Mouse (Mus musculus) heart, adult 18-20 months (tissue): Measurements from ENCODE around the gene Pds5a. TPM values are rescaled to one million over a fixed set of nuclear protein-coding genes. Genes with fewer than 3 reads are reported as not detected.
A peak's percentile ranks its signal among the peaks of the same experiment; 100 is the strongest.
"Not testable (repeated sequence)": the region's sequence is repeated elsewhere in the genome, so short reads cannot be mapped to it uniquely, and the experiment has no call there.

Experiments
- DNase-seq, 2 experiments: peaks; one replicate each; pipeline ENCODE4 v3.0.0; 2021 to 2022; ENCODE audit warnings: mixed read lengths in 1 of 2
- long read RNA-seq, 2 experiments: library from polyadenylated mRNA; stranded (forward); transcript quantifications; one replicate each; pipeline ENCODE4 v2.0.0; 2021
- total RNA-seq, 2 experiments: library from RNA; stranded (reverse); gene quantifications; 2 replicates each; pipeline ENCODE4 v1.2.3; 2021

The Pds5a gene
- total RNA-seq = 10 to 100 TPM; 56.6 to 56.7 TPM
- long read RNA-seq, experiment 1, full-length matches to known transcripts = 8 of 13 reads
- long read RNA-seq, experiment 1, partial matches to known transcripts = 2 of 13 reads
- long read RNA-seq, experiment 1, other reads (novel, unspliced or antisense) = 3 of 13 reads
- long read RNA-seq, experiment 2, full-length matches to known transcripts = 9 of 9 reads
- long read RNA-seq, experiment 2, partial matches to known transcripts = 0 of 9 reads
- long read RNA-seq, experiment 2, other reads (novel, unspliced or antisense) = 0 of 9 reads

DNA sequence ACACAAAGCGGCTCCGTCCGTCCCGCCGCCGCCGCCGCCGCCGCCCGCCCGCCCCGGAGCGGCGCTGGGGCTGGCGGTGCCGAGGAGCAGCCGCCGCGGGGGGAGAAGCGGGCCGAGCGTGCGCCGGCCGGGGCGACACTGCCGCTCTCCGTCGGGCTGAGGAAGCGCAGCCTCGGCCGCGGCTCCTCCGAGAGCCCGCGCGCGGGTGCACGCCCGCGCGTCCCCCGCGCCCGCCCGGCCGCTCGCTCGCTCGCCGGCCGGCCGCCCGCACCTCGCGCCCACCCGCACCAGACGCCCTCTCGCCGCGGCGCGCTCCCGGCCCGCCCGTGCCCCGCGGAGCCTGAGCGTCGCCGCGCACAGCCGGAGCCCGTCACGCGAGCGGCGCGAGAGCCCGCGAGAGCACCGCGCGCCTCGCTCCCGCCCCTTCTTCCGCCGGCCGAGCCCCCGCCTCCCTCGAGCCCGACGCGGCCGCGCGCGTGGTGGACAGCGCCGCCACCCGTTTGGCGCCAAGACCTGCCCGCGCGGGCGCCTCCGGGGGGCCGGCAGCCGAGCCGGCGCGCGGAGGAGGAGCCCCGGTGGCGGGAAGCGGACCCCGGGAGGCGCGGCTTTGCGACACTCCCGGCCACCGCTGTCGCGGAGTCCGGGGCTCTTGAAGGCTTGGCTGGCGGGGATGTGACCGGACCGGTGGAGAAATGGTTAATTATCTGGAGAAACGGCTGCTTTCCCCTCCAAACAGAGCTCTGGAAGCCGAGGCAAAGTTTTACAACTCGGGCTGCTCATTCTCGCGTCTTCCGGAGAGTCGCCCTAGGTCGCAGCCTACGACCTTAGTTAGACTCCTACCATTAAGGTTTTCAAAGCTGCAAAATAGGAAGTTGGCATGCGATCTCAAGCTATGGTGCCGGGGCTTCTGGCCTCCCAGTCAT lies at the start of gene Pds5a:
Gene Pds5a (minus strand): TSS at position 438 of the 923 bp plus-strand sequence.
- DNase-seq = peak; percentile 87 to 92

DNA sequence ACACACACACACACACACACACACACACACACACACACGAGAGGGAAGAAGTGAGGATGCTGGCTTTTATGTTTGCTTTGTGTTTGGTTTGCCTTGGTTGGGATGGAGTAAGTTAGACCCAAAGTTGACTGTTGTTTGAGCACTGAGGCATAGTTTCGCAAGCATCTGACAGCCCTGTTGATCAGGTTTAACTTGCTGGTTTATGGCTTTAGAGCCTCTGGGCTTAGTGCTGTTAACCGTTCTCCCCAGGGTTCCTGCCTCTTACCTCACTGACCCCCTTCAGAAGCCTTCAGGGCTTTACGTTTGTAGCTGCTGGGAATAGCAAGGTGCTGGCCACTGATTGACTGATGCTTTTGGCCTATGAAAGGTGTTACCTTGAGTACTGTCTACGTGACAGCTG lies 48.8 kb upstream of the Pds5a start:
- no peak for DNase-seq

DNA sequence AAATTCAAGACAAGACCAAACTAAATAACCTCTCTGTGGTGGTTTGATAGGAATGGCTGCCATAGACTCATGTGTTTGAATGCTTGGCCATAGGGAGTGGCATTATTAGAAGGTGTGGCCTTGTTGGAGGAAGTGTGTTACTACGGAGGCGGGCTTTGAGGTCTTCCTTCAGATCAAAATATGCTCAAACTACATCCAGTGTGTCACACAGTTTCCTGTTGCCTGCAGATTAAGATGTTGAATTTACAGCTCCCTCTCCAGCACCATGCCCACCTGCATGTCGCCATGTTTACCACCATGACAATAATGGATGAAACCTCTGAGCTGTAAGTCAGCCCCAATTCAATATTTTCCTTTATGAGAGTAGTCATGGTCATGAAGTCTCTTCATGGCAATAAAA lies 41.3 kb upstream of the Pds5a start:
- no peak for DNase-seq

DNA sequence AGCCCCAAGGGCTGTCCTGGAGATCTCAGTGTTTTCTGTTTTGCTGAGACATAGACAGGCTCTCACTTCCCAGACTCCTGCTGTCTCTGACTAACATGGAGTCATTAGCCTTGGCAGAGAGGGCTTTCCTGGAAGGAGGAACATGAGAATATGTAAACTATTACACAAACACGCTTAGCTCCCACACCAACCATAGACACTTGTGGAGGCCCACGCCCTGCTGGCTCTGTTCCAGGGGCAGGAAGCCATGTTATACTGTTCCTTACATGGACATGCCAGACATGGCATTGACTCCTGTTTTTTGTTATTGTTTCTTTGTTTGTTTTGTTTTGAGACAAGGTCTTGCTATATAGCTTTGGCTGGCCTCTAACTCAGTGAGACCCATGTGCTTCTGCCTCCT lies 37.5 kb upstream of the Pds5a start:
- no peak for DNase-seq

DNA sequence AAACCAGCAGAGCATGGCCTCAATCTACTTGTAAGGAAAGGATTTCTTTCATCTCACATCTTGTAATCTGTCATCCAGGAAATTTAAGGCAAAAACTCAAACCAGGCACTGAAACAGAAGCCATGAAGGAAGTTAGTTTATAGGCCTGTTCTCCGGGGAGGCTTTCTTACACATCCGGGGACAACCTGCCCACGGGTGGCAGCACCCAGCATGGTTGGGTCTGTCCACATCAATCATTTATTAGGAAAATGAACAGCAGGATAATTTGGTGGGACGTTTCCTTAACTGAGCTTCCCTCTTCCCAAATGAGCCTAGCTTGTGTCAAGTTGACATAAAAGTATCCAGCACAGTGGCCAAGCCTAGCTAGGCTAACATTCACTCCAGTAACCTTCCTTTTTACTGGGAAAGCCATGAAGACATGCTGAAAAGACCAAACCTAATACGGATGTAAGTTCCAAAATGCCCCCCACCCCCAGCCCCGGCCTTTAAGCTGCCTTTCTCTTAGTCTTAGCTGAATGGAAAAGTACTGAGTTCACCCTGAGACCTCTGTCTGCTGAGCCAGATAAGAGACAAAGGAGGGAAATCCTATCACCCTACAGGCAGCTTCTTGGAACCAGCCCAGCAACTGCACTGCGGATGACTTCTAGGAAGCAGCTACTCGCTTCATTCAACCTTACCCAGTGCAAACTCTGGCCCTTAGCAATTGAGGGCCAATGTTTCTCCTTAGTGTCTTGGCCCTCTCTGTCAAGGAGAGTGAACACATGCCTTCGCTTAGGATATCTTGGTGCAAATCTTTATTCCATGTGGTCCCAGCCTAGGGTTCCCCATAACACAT lies 33.3 kb upstream of the Pds5a start:
- DNase-seq = peak; percentile 62 to 79

DNA sequence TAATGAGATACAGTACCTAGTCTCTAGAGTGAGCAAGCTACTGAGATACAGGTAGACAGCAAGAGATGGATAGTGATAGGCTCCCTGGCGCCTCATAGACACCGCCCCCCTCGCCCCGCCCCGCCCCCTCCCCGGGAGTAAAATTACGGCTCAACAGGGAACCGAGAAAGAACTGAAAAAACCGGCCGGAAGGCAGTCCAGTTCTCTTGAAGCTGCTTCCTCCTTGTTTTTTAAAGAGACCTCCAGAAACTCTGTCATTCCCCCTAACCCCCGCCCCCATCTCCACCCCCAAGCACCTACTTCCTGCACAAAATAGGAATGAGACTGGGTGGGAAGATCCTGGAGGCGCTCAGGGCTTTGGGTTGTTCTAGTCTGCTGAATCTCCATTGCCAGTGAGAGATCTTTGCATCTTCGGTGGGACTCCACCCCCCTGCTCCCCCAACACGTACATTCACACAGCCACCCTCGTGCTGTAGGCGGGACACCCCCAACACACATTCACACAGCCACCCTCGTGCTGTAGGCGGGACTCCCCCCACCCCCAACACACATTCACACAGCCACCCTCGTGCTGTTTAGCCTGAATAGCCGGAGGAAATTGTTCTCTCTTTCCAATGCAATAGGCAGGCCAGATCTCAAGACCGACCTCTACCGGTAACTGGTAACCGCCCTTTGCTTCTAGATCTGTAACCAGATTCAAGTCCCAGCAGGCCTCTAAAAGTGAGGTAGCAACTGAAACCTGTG lies 26.4 kb upstream of the Pds5a start:
- DNase-seq = peak; percentile 75 to 77

DNA sequence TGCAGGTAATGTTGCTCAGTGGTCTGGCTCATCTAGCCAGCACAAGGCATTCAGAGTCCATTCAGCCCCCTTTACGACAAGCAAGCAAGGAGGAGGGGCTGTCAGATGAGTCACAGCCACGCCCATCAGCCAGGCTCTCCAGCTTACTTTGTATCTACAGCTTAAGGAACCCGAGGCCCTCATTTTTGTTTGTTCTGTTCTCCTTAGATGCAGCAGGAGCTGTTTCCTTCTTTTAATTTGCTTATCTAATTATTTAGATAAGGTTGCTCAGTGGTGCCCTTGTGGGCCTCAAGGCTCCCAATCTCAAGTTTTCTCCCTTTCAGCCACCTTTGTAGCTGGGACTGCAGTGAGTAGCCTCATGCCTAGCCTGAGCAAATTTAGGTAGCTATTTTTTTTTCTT lies 20.3 kb upstream of the Pds5a start:
- DNase-seq = no peak

DNA sequence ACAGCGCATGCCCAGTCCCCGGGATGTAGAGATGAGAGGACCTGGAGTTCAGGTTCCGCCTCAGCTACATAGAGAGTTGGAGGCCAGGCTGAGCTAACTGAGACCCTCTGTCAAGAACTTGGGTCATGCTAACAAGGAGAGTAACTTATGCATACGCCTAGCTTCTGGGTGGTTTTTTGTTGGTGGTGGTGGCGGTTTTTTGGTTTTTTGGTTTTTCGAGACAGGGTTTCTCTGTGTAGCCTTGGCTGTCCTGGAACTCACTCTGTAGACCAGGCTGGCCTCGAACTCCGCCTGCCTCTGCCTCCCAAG lies 19.8 kb upstream of the Pds5a start:
- DNase-seq = not testable (repeated sequence)

DNA sequence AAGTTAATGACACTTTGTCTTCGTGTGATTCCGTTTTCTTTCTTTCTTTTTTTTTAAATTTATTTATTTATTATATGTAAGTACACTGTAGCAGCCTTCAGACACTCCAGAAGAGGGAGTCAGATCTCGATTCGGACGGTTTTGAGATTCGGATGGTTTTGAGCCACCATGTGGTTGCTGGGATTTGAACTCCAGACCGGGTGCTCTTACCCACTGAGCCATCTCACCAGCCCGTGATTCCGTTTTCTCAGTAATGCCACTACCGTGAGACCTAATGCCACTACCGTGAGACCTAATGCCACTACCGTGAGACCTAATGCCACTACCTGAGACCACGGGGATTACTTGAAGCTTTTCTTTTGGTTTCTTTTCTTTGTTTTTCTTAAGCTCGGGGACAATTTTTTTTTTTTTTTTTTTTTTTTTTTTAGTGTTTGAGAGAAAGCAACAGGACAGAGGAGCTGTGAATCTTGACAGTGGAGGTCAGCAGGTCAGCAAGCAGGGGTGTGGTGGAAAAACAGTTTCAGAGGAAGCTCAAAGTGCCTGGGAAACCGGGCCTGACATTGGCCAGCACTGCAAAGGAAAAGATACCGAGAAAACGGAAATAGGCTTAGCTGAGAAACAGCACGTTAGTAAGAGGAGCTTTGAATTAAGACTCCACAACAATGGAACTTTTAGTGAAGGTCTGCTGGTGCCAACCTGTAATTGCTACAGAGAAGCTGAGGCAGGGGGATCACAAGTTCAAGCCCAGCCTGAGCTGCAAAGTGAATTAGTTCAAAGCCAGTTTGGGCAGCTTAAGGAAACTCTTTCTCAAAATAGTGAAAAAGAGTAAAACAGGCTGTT lies 19.2 kb upstream of the Pds5a start:
- DNase-seq = peak in 1 of 2 experiments; percentile 46

DNA sequence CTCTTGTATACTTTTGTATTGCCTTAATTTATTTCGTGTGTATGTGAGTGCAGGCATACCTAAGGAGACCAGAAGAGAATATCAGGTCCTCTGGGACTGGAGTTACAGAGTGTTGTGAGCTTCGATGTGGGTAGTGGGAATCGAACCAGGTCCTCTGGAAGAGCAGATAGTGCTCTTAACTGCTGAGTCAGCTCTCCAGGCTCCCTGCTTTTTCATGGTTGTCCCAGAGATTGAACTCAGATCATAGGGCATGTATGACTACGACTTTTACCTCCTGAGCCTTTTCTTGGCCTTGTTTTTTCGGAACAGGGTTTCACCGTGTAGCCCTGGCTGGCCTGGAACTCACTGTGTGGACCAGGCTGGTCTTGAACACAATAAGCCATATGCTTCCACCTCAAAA lies 17.0 kb upstream of the Pds5a start:
- DNase-seq = no peak

DNA sequence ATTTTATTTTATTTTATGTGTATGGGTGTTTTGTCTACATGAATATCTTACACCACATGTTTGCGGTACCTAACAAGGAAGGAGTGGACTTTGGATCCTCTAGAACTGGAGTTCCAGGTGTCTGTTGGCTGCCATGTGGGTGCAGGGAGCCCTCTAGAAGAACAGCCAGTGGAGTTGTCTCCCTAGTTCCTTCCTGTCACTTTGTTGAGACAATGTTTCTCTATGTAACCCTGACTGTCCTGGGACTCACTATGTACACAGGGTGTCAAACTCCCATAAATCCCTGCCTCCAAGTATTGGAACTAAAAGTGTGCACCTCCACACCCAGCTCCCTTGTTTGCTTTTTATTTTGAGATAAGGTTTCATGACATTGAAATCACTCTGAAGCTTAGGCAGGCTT lies 13.4 kb upstream of the Pds5a start:
- DNase-seq = no peak

DNA sequence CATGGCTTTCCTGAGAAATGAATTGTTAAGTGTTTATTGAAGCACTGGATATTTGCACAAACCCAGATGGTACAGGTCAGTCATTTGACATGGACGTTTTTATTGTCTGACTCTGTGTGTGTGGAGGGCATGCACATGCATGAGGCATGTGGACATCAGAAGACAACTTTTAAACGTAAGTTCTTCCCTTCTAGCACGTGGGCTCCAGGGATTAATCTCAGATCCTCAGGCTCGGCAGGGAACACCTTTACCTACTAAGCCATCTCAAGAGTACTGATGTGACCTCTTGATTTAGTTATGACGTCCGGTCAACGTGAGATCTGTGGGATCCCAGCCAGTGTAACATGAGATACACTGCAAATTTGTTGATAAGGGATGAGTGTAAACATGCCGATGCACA lies 12.2 kb upstream of the Pds5a start:
- no peak for DNase-seq

DNA sequence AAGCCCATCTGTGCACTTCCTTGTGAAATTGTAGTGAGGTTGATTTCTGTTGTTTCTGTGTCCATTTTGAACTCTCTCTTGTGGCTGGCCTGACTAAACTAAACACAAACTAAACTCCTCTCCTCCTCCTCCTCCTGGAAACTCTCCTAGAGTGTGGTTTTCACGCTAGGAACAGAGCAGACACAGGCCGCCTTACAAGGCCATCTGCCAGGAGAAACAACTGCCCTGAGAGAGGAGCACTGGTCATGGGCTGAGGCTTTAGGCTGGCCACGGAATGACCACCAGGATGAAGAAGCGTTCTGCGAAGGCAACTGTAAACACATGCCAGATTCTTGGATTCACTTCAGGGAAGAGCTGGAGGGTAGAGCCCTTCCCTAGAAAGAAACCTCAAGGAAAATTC lies 8.9 kb upstream of the Pds5a start:
- no peak for DNase-seq

DNA sequence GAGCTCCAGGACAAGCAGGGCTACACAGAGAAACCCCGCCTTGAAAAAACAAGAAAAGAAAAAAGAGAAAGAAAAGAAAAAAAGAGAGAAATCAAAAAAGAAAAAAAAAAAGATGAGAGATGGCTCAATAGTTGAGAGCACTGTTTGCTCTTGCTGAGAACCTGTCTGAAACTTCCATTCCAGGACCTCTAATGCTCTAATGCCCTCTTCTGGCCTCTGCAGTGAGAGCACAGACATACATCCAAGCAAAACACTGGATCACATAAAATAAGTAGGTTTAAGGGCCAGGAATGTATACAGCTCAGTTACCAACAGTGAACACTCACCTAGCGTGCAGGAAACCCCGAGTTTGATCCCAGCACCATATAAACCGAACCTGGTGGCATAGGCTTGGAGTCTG lies 8.1 kb upstream of the Pds5a start:
- no peak for DNase-seq

DNA sequence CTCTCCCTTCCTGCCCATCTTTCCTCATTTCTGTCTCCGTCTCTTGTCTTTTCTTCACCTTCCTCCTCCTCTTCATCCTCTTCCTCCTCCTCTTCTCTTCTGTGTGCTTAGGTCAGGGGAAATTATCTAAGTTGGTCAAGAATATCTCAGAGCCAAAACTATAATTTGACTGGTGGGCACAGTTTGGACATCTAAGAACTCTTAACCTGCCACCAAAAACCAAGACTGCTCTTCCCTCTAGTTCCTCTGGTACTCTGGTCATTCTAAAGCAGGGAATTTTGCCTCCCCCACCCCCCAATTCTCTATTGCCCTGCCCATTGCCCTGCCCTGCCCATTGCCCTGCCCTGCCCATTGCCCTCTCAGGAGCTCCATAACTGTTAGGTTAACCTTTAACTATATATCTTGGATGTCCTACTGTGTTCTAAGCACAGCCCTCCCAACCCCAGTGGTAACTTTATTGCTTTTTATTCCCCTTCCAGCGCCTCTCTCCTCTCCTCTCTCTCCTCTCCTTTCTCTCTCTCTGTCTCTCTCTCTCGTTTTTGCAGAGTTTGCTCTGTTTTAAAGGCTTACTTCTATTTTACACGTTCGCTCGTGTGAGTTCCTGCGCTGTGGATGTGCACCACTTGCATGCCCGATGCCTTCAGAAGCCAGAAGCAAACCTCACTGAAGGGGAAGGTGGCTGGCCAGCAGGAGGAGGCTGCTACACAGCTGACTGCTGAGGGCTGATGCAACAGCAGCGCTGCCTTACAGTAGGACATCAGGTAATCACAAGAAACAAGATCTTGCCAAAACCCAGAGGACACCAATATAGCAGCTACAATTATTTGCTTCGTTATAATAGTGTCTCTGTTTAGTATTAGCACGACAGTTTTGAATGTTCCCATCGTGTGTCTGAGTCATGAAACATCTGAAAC lies 6.9 kb upstream of the Pds5a start:
- no peak for DNase-seq

DNA sequence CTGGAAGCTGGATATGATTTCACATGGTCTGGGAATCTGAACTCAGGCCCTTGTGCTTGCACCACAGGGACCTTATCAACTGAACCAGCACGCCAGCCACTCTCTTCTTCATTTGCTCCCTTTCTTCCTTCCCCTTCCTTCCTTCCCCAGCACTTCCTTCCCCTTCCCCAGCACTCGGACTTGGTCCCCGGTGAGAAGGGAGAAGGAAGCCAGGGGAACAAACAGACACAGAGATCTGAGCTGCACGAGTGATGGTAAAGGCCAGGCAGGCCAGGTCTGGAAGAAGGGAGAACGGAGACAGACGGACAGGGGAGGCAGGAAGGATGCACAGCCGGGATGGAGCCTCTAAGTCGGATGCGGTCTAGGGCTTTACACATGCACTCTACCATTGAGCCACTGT lies 5.2 kb upstream of the Pds5a start:
- no peak for DNase-seq

DNA sequence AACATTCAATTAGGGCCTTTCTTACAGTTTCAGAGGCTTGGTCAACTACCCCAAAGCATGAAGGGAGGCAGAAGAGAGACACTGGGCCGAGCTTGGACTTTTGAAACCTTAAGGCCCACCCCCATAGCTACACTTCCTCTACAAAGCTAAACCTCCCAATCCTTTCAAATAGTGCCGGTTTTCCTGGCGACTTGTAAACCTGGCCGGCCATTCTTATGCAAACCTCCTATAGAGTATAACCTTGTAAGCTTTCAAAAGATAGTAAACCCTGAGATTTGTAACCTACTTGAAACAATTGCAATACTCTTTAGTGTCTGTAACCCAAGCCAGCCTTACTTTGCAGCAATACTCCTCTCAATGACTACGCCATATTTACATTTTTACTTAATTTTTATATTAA lies 2.0 kb upstream of the Pds5a start:
- no peak for DNase-seq

DNA sequence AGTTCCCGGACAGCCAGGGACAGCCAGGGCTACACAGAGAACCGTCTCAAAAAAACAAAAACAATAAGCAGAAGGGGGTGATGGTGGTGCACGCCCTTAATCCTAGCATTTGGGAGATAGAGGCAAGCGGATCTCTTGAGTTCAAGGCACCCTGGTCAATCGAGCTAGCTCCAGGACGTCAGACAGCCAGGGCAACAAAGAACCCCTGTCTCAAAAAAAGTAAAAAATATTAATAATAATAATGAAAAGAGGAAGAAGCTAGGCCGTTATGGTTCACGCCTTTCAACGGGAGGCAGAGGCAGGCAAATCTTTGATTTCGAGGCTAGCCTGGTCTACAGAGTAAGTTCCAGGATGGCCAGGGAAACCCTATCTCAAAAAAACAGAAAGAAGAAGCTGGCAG lies 1.1 kb upstream of the Pds5a start:
- no peak for DNase-seq

DNA sequence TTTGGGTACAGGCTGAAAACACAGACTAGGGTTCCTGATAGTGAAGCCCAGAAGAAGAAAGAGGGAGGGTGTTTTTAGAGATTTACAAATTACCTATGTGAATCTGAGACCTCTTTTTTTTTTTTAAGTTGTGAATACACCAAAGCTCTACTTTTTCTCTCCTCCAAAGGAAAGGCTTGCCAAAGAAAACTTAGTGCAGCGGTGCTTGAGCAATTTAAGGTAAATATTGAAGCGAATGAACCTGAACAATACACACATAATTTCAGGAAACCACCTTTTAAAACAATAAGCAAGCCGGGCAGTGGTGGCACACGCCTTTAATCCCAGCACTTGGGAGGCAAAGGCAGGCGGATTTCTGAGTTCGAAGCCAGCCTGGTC lies 675 bp upstream of the Pds5a start:
- peak; percentile 5 to 22 for DNase-seq

DNA sequence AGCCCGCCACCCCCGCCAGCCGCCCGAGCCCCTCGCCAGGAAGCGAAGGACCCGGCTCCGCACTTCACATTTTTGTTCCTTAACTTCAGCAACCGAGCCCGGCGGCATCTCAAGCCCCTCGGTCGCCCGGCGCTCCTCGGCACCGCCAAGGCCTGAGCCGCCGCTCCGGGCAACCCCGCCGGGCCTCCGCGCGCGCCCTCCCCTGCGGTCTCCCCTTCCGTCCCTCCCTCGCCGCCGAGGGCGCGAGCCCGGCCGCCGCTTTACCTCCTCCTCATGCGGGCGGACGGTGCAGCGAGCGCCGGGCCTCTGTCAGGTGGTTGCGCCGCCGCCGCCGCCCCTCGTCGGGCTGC lies 612 bp downstream of the Pds5a start:
- DNase-seq = peak in 1 of 2 experiments; percentile 60
